Mouse (Mus musculus): ENCODE data around the gene Dppa4.

DNA sequence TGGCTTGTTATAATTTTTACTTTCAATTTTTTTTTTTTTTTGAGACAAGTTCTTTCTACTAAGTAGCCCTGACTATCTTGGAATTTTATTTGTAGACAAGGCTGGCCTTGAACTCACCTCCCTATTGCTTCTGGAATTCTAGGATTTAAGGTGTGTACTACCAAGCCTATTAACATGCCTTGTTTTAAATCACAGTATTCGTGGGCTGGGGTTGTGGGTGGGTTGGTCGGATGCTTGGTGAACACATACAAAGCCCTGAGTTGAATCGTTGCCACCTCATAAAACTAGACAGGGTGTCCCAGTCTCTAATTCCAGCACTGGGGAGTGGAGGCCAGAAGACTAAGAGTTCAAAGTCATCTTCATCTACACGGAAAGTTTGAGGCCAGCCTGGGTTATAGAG lies 51.8 kb downstream of the Dppa4 start:
- TF ChIP-seq CTCF (IDR thresholded peaks at IDR 0.05) (no peak), EP300 (IDR thresholded peaks at IDR 0.05; ENCODE audit: insufficient read depth, low read depth, low read length) (no peak)

Measured in heart, adult 2 months (tissue).